Mouse (Mus musculus): ENCODE measurements around the gene Rpl31. TPM values are rescaled to one million over a fixed set of nuclear protein-coding genes. Genes with fewer than 3 reads are reported as not detected.

Gene Rpl31
- polyA plus RNA-seq (2012; rRNA removed): 127 and 132 TPM in 2 replicates

GRCm38 (mm10) chr1:39367601-39368266 is at the start of gene Rpl31:
TSS of gene Rpl31 (plus strand) at chr1:39367842.

Other genes starting within 250 kb of the Rpl31 start
- 9.5 and 11.3 TPM in 2 replicates for gene Npas2, start 174.1 kb upstream of the Rpl31 start, polyA plus RNA-seq (2012; rRNA removed)
- 30.8 and 36.3 TPM in 2 replicates for gene Tbc1d8, start 110.9 kb downstream of the Rpl31 start, polyA plus RNA-seq (2012; rRNA removed)
- gene Cnot11, start 167.2 kb downstream of the Rpl31 start, polyA plus RNA-seq (2012; rRNA removed): 33.7 and 44.2 TPM in 2 replicates
- 44.8 and 63.2 TPM in 2 replicates for gene Rnf149, start 209.6 kb downstream of the Rpl31 start, polyA plus RNA-seq (2012; rRNA removed)

All from ovary, adult 2 months (tissue).